Mouse (Mus musculus) heart, embryonic 12.5 days (tissue): ENCODE results near the gene Chp1. TPM values are rescaled to one million over a fixed set of nuclear protein-coding genes. Genes with fewer than 3 reads are reported as not detected.
A peak's percentile ranks its signal among the peaks of the same experiment; 100 is the strongest.
"Not testable (repeated sequence)": the region's sequence is repeated elsewhere in the genome, so short reads cannot be mapped to it uniquely, and the experiment has no call there.

ENCODE experiments used
- ATAC-seq: fragments of 200-750 bp; cut with Nextera tagmentation; 2 replicates; pipeline ENCODE4 v1.8.0; 2017; ENCODE audit warnings: moderate TSS enrichment, moderate library complexity; ENCODE audit not compliant: insufficient number of reproducible peaks, low FRiP score
- H3K27ac ChIP-seq: fragments of 300-500 bp; sonication (generic); 2 replicates; pipeline ENCODE4 v1.5.1; 2016; ENCODE audit warnings: mild to moderate bottlenecking, moderate library complexity; ENCODE audit not compliant: poor library complexity, severe bottlenecking
- H3K27me3 ChIP-seq: fragments of 300-500 bp; sonication (generic); replicated peaks from 2 replicates; pipeline ENCODE4 v1.6.1; 2016; ENCODE audit warnings: mild to moderate bottlenecking, moderate library complexity
- H3K36me3 ChIP-seq: fragments of 300-500 bp; sonication (generic); 2 replicates; pipeline ENCODE4 v1.6.1; 2016; ENCODE audit warnings: mild to moderate bottlenecking, moderate library complexity
- H3K4me1 ChIP-seq: fragments of 300-500 bp; sonication (generic); replicated peaks from 2 replicates; pipeline ENCODE4 v1.6.1; 2016; ENCODE audit warnings: mild to moderate bottlenecking
- H3K4me2 ChIP-seq: fragments of 300-500 bp; sonication (generic); 2 replicates; pipeline ENCODE4 v1.6.1; 2016; ENCODE audit warnings: mild to moderate bottlenecking, moderate library complexity
- H3K4me3 ChIP-seq: fragments of 300-500 bp; sonication (generic); 2 replicates; pipeline ENCODE4 v1.5.1; 2016; ENCODE audit warnings: mild to moderate bottlenecking
- H3K9ac ChIP-seq: fragments of 300-500 bp; sonication (generic); 2 replicates; pipeline ENCODE4 v1.6.1; 2016; ENCODE audit warnings: mild to moderate bottlenecking, moderate library complexity
- H3K9me3 ChIP-seq: fragments of 300-500 bp; sonication (generic); replicated peaks from 2 replicates; pipeline ENCODE4 v1.6.1; 2016; ENCODE audit warnings: mild to moderate bottlenecking, moderate library complexity
- WGBS: fragments of 180-500 bp; shearing (Covaris S2); methylation state at CpG from one replicate; pipeline ENCODE4 v1.1.7; 2016; 5-methylcytosine and 5-hydroxymethylcytosine counted together
- polyA plus RNA-seq: library from polyadenylated mRNA; unstranded; fragments of >200 nt; fragmentation: Nextera tagmentation; extraction: Ambion mirVana; gene quantifications from 2 replicates; pipeline ENCODE4 v1.2.1, GENCODE M21; 2016

Chp1 gene
- polyA plus RNA-seq = 47.0 and 47.2 TPM in 2 replicates

GRCm38 (mm10) chr2:119547522-119548370 is at the start of gene Chp1, which contains the start of gene Exd1:
Gene Chp1 (plus strand): TSS chr2:119547697.
Gene Exd1 (minus strand): TSS chr2:119547627.
- peak; percentile 99 for ATAC-seq
- Histone ChIP-seq H3K9ac (peak within 1 kb of the TSS; percentile 85), H3K36me3 (no peaks in the 10 kb centered on the region), H3K9me3 (no peaks in the 10 kb centered on the region), H3K4me3 (peak within 1 kb of the TSS; percentile 80), H3K27me3 (no peaks in the 10 kb centered on the region), H3K4me2 (peak within 1 kb of the TSS; percentile 83), H3K27ac (peak within 1 kb of the TSS; percentile 72), H3K4me1 (peaks cover 20% of the 10 kb centered on the region)
- WGBS = under 1% methylated on average over 57 of the region's 57 CpGs

GRCm38 (mm10) chr2:119498859-119499258 is 48.6 kb upstream of the Chp1 start:
- no peaks in the 10 kb centered on the region for H3K4me1 ChIP-seq
- 84% methylated on average over 2 of the region's 2 CpGs for WGBS
- H3K27me3 ChIP-seq = no peaks in the 10 kb centered on the region
- no peaks in the 10 kb centered on the region for H3K36me3 ChIP-seq
- H3K27ac ChIP-seq = no peak overlapping the region
- no peaks in the 10 kb centered on the region for H3K9me3 ChIP-seq
- H3K4me2 ChIP-seq = no peak overlapping the region
- ATAC-seq = no peak
- no peak overlapping the region for H3K9ac ChIP-seq
- no peak overlapping the region for H3K4me3 ChIP-seq

- Histone ChIP-seq H3K4me2 (no peak overlapping the region), H3K9me3 (no peaks in the 10 kb centered on the region), H3K9ac (no peak overlapping the region), H3K27ac (no peak overlapping the region), H3K27me3 (no peaks in the 10 kb centered on the region), H3K4me3 (no peak overlapping the region), H3K36me3 (no peaks in the 10 kb centered on the region), H3K4me1 (no peaks in the 10 kb centered on the region)
- ATAC-seq = no peak
- 70% methylated on average over 2 of the region's 2 CpGs for WGBS
Measured at GRCm38 (mm10) chr2:119500965-119501652, 46.4 kb upstream of the Chp1 start.

GRCm38 (mm10) chr2:119507108-119507507 is 40.4 kb upstream of the Chp1 start:
- H3K9ac ChIP-seq = no peak overlapping the region

GRCm38 (mm10) chr2:119508518-119508917 is 39.0 kb upstream of the Chp1 start:
- not testable (repeated sequence) for H3K9ac ChIP-seq, H3K4me3 ChIP-seq, H3K4me2 ChIP-seq, H3K27me3 ChIP-seq, H3K36me3 ChIP-seq, H3K9me3 ChIP-seq, H3K4me1 ChIP-seq, H3K27ac ChIP-seq, ATAC-seq
- WGBS = 58% methylated on average over 7 of the region's 7 CpGs

More at GRCm38 (mm10) chr2:119507108-119507507, 40.4 kb upstream of the Chp1 start:
- ATAC-seq = no peak
- Histone ChIP-seq H3K4me2 (no peak overlapping the region), H3K27ac (no peak overlapping the region), H3K9me3 (no peaks in the 10 kb centered on the region; the same call in 1 of the 2 replicates), H3K4me1 (no peaks in the 10 kb centered on the region), H3K27me3 (no peaks in the 10 kb centered on the region), H3K4me3 (no peak overlapping the region), H3K36me3 (no peaks in the 10 kb centered on the region)

GRCm38 (mm10) chr2:119510856-119511255 is 36.6 kb upstream of the Chp1 start:
- no peaks in the 10 kb centered on the region for H3K4me1 ChIP-seq
- 64% methylated on average over 2 of the region's 2 CpGs for WGBS
- no peak overlapping the region for H3K9ac ChIP-seq
- H3K4me3 ChIP-seq = no peak overlapping the region
- H3K36me3 ChIP-seq = no peaks in the 10 kb centered on the region
- H3K4me2 ChIP-seq = no peak overlapping the region
- no peaks in the 10 kb centered on the region; the same call in 1 of the 2 replicates for H3K9me3 ChIP-seq
- ATAC-seq = no peak
- H3K27ac ChIP-seq = no peak overlapping the region
- no peaks in the 10 kb centered on the region for H3K27me3 ChIP-seq

GRCm38 (mm10) chr2:119512292-119512691 is 35.2 kb upstream of the Chp1 start:
- WGBS = 68% methylated on average over 3 of the region's 3 CpGs
- Histone ChIP-seq H3K27me3 (no peaks in the 10 kb centered on the region), H3K4me1 (no peaks in the 10 kb centered on the region), H3K36me3 (no peaks in the 10 kb centered on the region), H3K4me3 (no peak overlapping the region), H3K4me2 (no peak overlapping the region), H3K9me3 (no peaks in the 10 kb centered on the region), H3K9ac (no peak overlapping the region), H3K27ac (no peak overlapping the region)
- ATAC-seq = no peak

GRCm38 (mm10) chr2:119514026-119514522 is 33.4 kb upstream of the Chp1 start:
- no peaks in the 10 kb centered on the region for H3K27me3 ChIP-seq
- no peak overlapping the region for H3K4me2 ChIP-seq
- H3K9me3 ChIP-seq = no peaks in the 10 kb centered on the region
- H3K4me1 ChIP-seq = no peaks in the 10 kb centered on the region
- H3K27ac ChIP-seq = no peak overlapping the region
- 73% methylated on average over 3 of the region's 3 CpGs for WGBS
- H3K9ac ChIP-seq = no peak overlapping the region
- H3K36me3 ChIP-seq = no peaks in the 10 kb centered on the region
- ATAC-seq = no peak
- no peak overlapping the region for H3K4me3 ChIP-seq

- Histone ChIP-seq H3K4me3 (no peak overlapping the region), H3K9me3 (no peaks in the 10 kb centered on the region), H3K36me3 (no peaks in the 10 kb centered on the region), H3K27me3 (no peaks in the 10 kb centered on the region), H3K27ac (no peak overlapping the region), H3K9ac (no peak overlapping the region), H3K4me2 (no peak overlapping the region), H3K4me1 (no peaks in the 10 kb centered on the region)
- ATAC-seq = no peak
- WGBS = 54% methylated on average over 5 of the region's 5 CpGs
Measured at GRCm38 (mm10) chr2:119516811-119517210, 30.7 kb upstream of the Chp1 start.

GRCm38 (mm10) chr2:119520550-119520949 is 26.9 kb upstream of the Chp1 start:
- Histone ChIP-seq H3K9me3 (no peaks in the 10 kb centered on the region), H3K4me2 (no peak overlapping the region), H3K9ac (no peak overlapping the region), H3K27ac (no peak overlapping the region), H3K27me3 (no peaks in the 10 kb centered on the region), H3K4me3 (no peak overlapping the region), H3K36me3 (no peaks in the 10 kb centered on the region), H3K4me1 (no peaks in the 10 kb centered on the region)
- ATAC-seq = no peak
- WGBS = 72% methylated on average over 7 of the region's 7 CpGs

- H3K27me3 ChIP-seq = no peaks in the 10 kb centered on the region
- no peak overlapping the region for H3K4me3 ChIP-seq
- no peak overlapping the region for H3K27ac ChIP-seq
- no peaks in the 10 kb centered on the region for H3K4me1 ChIP-seq
- H3K9me3 ChIP-seq = no peaks in the 10 kb centered on the region
- ATAC-seq = no peak
- WGBS = 83% methylated on average over 4 of the region's 4 CpGs
- H3K36me3 ChIP-seq = no peaks in the 10 kb centered on the region
- no peak overlapping the region for H3K9ac ChIP-seq
- no peak overlapping the region for H3K4me2 ChIP-seq
Measured at GRCm38 (mm10) chr2:119523836-119524235, 23.7 kb upstream of the Chp1 start.
